Mouse (Mus musculus): ENCODE results near the gene Tbca. TPM values are rescaled to one million over a fixed set of nuclear protein-coding genes. Genes with fewer than 3 reads are reported as not detected.

Gene Tbca
- 428 and 682 TPM in 2 replicates for polyA plus RNA-seq (2012; rRNA removed)

DNA sequence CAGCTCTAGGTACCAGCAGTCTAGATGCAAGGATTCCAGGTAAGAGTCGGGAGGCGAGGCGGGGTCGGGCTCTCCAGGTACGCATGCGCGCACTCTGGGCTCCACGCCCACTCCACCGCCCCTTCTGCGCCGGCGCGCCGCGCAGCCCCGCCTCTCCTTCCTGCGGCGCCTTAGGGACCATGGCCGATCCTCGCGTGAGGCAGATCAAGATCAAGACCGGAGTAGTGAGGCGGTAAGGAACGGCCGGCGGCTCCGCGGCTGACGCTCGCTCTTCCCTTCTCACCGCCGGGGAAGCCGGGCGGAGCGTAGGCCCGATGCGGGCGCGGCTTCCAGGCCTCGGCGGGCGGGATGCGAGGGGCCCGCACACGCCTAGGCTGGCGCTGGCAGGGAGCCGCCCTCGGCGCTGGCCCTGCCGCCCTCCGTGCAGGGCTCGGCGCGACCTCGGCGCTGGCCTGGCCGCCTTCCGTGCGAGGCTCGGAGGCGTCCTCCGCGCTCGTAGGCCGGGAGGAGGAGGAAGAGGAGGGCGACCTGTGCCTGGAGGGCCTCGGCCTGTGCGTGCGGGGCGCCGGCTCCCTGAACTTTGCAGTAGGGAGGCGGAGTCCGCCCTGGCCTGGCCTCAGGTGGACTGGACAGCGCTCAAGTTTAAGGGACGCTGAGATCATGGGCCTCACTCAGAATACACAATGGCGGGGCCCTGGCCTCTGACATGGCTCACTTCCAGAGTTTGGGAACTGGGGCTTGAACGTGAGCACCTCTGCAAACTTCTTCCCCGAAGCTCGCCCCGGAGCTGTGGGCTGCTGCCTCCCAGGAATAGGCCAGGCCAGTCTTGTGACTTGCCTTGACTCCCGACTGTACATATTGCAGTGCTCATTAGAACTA, at the start of gene Tbca:
Gene Tbca (plus strand): TSS at position 140 of the 879 bp plus-strand sequence.

GRCm38 (mm10) chr13:94875396-94875880, 86.7 kb downstream of the Tbca start, which contains the start of gene Otp:
Otp (plus strand) TSS chr13:94875602.

Other genes starting within 250 kb of the Tbca start
- 9.2 and 11.5 TPM in 2 replicates for gene Otp, start 86.7 kb downstream of the Tbca start, polyA plus RNA-seq (2012; rRNA removed)
- gene Wdr41, start 187.4 kb downstream of the Tbca start, polyA plus RNA-seq (2012; rRNA removed), result 12.8 and 17.4 TPM in 2 replicates

Data from central nervous system, embryonic 11.5 days (tissue).